Mouse (Mus musculus): ENCODE measurements around the gene Itpk1.

DNA sequence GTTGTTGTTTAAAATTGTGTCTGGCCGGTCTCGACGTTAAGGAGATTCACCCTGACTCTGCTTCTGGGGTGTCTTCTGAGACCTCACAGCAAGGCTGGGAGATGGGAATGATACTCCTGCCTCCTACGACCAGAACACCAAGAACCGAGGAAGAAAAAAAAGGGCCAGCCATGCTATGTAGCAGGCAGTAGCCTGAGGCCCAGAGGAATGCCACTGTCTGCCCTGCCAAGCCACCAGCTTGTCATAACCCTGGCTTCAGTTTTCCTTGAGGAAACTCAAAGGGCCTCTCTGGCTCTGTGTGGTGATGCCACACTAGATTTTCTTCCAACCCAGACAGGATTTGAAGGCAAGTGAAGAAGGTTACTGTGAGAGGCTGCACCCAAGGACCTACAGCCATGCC is 79.6 kb downstream of the Itpk1 start:
- TF ChIP-seq CTCF (IDR thresholded peaks at IDR 0.05; ENCODE audit: borderline replicate concordance, extremely low read depth, insufficient read depth, insufficient read length) (no peak), POLR2A (IDR thresholded peaks at IDR 0.05; ENCODE audit: borderline replicate concordance, extremely low read depth, insufficient read depth, insufficient read length, poor library complexity, severe bottlenecking) (no peak)
